Mouse (Mus musculus): Measurements from ENCODE around the gene AY358078.

- TF ChIP-seq CTCF (IDR thresholded peaks at IDR 0.05) (no peak), POLR2A (IDR thresholded peaks at IDR 0.05; ENCODE audit: insufficient read depth, low read depth, low read length) (no peak), EP300 (IDR thresholded peaks at IDR 0.05; ENCODE audit: insufficient read depth, low read depth, low read length) (no peak)
Measured at GRCm38 (mm10) chr14:51786335-51786734, 13.5 kb upstream of the AY358078 start.
